Mouse (Mus musculus): ENCODE measurements around the gene Pkig.
"Not testable (repeated sequence)": the region's sequence is repeated elsewhere in the genome, so short reads cannot be mapped to it uniquely, and the experiment has no call there.

The Pkig gene

DNA sequence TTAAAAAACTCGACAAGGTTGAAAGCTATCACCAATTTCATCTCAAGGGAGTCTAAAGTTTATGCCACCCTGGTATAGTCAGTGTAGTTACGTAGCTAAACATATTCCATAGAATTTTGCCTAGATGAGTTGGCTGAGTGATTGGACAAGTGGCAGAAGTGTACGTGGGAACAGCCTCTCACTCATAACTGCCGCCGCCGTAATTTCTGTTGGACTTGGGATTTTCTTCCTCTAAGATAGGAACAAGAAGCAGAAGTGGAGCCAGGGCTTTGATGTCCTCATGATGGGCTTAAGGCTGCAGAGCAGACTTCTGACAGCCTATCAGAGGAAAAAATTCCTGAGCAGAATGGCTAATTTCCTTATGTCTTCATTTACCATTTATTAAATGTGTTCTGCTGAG is 17.5 kb downstream of the Pkig start:
- DNase-seq (ENCODE audit: extremely low read depth, insufficient read length, low spot score), result no peak

DNA sequence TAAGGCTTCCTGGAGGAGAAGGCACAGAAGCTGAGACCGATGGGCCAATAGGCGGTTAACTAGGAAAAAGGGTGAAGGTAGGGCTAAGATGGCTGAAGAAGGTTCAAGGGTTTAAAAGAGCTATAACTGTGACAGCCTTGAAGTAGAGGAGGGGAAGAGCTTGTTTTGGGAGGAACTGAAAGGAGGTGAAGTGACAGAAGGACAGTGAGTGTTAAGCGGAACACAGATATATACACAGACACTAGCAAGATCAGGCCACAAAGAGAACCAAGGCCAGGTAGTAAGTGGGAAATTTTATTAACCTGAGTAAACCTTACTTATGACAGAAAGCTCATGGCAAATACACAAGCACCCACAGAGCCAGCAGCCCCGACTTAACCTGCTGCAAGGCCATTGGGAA is 18.1 kb downstream of the Pkig start:
- no peak for DNase-seq (ENCODE audit: extremely low read depth, insufficient read length, low spot score)

- no peak for DNase-seq (ENCODE audit: extremely low read depth, insufficient read length, low spot score)
Measured at GRCm38 (mm10) chr2:163676745-163677144, 18.6 kb downstream of the Pkig start.

DNA sequence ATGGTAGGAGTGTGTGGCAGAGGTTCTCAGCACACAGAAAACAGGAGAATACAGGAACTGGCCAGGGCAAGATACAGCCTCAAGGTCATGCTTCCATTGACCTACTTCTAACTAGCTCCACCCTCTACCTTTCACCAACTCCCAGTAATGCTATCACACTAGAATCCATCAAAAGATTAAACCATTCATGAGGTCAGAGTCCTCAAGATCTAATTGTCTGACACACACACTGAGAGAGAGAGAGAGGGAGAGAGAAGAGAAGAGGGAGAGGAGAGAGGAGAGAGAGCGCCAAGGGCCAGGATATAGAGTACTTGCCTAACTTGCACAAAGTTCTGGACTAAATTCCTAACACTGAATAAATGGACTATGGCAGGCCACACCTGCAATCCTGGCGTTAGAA is 24.2 kb downstream of the Pkig start:
- no peak for DNase-seq (ENCODE audit: extremely low read depth, insufficient read length, low spot score)

DNA sequence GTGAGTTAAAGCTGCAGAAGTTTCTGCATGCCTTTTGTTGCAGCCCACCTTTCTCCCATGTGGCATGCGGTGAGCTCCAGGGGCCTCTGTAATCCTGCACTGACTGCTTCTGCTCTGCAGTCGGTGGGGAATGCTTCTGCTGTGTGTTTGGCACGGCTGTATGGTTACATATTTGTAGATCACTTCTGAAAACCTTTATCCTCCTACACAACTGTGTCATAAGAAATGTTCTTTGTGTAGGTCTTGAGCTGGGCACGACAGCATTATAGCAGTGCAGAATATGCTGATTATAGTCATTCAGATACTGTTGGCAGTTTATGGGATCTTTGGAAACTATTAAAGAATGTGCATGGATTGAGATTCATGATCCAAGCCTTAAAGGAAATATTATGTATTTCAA is 27.1 kb downstream of the Pkig start:
- no peak for DNase-seq (ENCODE audit: extremely low read depth, insufficient read length, low spot score)

DNA sequence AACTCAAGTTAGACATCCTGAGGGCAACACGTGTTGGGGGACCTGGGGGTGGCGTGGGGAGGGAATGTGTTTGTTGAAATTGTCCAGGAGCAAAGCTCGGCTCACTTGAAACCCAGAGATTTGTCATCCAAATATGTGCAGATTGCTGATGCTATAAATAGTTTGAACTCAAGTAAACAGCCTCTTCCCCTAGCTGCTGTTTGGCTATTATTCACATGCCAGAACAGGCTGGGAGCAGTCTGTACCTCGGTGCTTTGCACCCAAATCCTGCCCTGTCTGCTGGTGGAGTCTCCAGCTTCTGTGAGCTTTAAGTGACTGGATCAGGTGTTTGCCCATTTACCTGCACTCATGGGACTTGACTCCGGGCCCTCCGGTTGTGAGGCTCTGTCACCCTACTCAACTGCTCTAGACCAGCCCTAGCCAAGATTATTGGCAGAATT is 27.6 kb downstream of the Pkig start:
- DNase-seq (ENCODE audit: extremely low read depth, insufficient read length, low spot score), result no peak

DNA sequence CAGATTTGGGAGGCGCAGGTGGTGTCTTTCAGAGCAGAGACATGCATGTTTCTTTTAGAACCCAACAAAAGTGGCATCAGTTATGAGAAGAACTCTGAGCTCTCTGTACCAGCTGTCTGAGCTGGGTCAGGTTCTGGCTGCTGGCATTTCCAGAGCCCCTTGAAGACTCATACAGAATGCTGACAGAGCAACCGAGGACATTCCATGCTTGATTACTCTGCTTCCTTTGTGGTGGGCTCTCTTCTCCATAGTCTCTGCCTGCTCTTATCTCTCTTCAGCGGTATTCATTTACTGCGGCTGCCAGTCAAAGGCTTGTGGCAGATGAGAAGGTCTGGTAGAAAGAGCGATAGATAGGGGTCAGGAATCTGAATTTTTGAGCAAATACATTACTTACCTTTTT is 28.0 kb downstream of the Pkig start:
- DNase-seq (ENCODE audit: extremely low read depth, insufficient read length, low spot score), result no peak

GRCm38 (mm10) chr2:163686886-163687285 is 28.7 kb downstream of the Pkig start:
- no peak for DNase-seq (ENCODE audit: extremely low read depth, insufficient read length, low spot score)

GRCm38 (mm10) chr2:163688377-163688776 is 30.2 kb downstream of the Pkig start:
- not testable (repeated sequence) for DNase-seq (ENCODE audit: extremely low read depth, insufficient read length, low spot score)

DNA sequence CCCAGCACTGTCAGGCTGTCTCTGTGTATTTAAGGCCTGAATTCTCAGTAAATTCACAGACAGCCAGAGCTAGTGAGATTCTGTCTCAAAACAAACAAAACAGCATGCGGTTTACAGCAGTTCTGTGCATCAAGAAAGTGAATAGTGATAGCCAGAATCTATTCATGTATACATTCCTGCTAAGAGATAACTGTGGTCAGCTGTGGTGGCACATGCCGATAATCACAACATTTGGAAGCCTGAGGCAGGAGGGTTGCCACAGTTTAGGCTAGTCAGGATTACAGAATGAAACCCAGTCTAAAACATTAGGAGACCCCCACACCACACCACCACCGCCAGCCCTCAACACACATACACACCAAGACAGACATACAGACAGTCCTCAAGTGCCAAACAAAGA is 31.6 kb downstream of the Pkig start:
- DNase-seq (ENCODE audit: extremely low read depth, insufficient read length, low spot score), result no peak

DNA sequence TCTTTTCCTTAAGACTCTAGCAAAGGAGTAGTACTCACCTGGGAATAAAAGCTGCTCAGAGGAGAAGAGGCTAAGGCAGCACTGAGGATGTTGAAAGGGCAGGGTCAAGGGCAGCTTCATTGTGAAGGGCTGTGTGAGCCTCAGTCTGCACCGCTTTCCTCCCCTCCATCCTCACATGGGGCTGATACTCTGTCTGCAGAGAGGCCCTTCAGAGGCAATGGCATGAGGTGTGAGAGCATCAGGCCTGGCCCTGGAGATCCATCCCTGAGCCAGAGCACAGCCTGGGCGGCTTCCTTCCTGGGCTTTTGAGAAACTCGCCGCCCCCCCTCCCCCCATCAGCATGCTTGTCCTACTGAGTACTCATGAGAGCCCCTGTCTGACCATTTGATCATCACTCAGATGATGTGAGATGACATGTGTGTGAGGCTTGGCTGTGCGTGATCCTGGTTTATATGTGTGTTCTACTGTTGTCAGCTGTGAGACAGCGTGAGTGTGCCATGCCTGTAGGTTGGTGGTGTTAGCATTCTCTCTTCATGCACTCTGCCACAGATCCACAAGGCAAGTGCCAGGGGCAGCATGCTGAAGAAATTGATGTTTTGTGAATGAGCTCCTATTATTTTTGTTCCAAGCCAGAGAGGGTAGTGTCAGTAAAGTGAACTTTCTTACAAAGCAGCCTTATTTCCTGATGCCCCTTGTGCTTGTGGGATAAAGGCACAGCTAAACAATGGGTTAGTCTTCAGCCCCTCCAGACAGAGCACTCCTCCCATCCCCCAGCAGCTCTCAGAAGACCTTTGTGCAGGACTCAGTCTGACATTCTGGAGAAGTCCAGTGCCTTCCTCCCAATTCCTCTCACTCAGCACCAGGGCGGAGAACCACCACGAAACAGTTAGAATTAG is 32.5 kb downstream of the Pkig start:
- DNase-seq (ENCODE audit: extremely low read depth, insufficient read length, low spot score), result no peak

- no peak for DNase-seq (ENCODE audit: extremely low read depth, insufficient read length, low spot score)
Measured at GRCm38 (mm10) chr2:163691846-163692605, 33.8 kb downstream of the Pkig start.

DNA sequence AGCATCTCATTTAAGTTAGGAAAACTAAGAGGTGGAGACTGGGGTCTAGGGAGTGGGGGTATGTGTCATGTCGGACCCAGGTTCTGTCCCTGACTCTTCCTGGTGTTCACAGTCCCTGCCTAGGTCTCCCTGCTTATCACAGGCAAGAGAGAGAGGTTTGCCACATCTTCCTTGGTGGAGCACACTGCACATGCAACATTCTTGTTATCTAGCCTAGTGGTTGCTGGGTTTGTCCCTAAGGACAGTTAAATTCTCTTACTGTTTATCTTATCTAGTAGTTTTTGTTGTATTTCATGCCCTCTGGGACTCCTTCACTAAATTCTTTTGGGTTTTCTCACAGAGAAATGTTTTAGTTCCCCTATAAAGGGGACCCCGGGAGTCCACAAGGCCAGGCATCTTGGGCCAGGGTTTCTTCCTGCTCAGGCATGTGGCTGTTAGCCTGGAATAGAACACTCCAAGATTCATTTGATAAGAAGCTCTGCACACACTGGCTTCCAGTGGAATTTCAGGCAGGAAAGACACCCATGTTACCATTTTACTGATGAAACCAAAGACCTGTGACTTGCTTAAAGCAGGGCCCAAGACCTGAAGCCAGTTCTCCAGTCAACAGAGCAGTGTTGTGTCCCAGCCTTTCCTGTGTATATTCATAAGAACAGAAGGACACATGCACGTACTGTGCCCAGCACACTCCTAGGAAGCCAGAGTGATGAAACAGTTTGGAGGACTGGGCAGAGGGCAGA is 34.9 kb downstream of the Pkig start:
- DNase-seq (ENCODE audit: extremely low read depth, insufficient read length, low spot score), result no peak

DNA sequence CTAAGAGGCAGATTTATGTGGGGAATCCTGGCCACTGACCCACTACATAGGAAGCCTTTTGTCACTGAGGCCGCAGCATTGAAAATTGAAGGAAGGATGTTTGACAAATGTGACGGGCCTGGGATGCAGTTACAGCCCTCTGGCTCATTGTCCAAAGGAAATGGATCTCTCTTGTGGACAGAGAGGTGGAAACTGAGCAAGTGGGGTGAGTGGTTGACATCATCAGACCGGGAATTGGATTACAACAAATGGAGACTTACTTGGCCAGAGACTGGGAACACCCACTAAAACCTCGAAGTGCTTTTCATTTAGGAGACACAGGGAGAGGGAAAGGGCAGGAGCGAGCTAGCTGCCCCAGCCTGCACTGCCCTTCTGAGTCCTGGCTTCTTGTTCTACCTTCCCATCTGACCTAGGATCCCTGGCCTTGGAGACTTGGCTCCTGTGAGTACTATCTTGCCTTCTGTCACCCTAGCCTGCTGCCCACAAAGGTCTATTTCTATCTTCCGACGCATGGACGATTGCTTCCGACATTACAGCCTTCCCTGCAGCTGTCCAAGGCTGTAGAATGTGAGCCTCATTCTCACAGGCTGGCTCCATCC is 35.6 kb downstream of the Pkig start:
- DNase-seq (ENCODE audit: extremely low read depth, insufficient read length, low spot score), result no peak

DNA sequence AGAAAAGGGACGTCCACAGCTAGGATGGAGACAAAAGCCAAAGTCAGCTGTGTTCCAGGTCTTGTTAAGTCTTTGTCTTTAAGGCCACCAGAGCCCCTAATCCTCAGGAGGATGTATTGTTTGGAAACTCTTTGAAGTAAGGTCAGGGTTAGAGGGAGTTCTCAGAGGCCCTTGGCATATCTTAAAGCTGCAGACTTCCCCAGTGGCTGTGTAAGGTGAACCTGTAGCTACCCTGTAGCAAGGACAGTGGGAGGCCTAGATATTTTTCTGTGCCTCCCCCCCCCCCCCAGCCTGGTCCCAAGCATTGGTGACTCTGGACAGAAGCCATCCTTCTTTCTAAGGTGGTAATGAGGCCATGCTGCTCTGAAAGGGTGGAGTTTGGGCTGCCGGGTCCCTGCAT is 38.6 kb downstream of the Pkig start:
- DNase-seq (ENCODE audit: extremely low read depth, insufficient read length, low spot score), result no peak

- no peak for DNase-seq (ENCODE audit: extremely low read depth, insufficient read length, low spot score)
Measured at GRCm38 (mm10) chr2:163697764-163698480, 39.7 kb downstream of the Pkig start.

DNA sequence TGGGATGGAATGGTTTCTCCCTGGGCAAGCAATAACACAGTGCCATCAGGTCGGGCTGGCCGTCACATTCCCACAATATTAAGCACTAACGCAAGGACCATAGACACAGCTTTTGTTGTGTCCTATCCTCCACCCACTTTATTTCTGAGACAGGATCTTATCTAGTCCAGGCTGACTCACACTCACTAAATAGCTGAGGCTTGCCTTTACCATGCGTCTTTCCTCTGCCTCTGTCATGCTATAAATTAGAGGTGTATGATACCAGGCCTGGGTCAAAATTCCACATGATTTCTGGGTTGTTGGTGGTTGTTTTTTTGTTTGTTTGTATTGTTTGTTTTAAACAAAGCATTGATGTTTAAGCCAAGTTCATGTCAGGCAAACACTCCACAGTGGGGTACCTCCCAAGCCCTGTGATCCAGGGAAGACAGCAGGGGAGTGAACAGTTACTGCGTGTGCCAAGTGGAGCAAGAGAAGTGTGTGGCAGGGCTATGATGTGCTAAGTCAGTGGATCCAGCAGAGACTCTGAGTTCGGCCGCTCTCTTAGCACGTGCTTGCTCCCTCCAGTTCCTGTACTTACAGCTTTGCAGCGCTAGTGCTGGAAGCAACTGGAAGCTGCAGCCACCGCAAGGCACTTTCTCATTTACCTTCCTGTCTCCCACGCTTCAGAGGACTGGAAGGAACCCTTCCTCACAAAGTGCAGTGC is 41.0 kb downstream of the Pkig start:
- DNase-seq (ENCODE audit: extremely low read depth, insufficient read length, low spot score), result no peak

DNA sequence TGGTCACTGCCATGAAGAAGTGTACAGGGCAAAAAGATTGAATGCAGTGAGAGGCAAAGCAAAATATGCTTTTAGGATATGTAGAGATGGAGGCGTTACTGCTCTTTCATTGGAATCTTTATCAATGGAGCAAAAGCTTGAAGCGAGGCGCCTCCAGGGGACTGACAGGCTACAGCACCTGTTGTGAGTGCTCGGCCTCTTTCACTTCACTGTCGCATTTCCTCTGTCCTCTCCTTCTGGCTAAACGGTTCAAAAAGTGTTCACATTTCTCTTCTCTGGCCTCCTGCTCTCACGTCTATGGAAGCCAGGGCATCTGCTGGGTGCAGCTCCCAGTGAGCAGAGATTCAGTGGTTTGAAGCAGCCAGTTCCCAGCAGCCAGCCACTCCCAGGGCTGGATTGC is 44.2 kb downstream of the Pkig start:
- DNase-seq (ENCODE audit: extremely low read depth, insufficient read length, low spot score), result no peak

GRCm38 (mm10) chr2:163702921-163703320 is 44.7 kb downstream of the Pkig start:
- no peak for DNase-seq (ENCODE audit: extremely low read depth, insufficient read length, low spot score)

All from 3134 (cell line).